Mouse (Mus musculus) yolk sac, embryonic 10.5 days (tissue): ENCODE measurements around the gene Il17d.

Source experiments
- DNase-seq: peaks from one replicate; pipeline ENCODE4 v3.0.0-alpha.2; 2017; ENCODE audit warnings: low spot score

Il17d gene

DNA sequence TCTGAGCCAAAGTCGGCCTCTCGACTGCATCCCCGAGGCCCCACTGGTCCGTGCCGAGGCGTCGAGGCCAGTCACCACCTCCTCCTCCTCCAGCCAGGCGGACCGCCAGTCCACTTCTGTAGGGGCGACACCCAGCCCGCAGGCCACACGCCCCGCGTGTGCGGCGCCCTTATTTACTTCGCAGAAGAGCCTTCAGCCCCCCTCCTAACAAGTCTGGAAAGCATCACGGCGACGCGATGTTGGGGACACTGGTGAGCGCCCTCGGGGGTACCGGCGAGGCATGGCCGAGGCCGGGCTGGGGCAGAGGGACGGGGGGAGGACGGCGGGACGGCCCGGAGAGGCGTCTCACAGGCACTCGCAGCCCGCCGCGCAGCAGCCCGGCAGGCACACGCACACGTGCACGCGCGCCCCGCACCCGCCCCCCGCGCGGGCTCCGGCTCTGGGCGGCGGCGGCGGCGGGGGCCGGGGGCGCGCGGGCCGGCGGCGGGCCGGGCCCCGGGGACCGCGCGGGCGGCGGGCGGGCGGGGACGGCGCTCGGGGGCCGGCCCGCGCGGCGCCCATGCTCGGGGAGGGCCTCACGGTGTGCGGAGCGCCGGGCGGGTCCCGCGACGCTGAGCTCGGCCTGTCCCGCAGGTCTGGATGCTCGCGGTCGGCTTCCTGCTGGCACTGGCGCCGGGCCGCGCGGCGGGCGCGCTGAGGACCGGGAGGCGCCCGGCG, at the start of gene Il17d:
TSS of gene Il17d (plus strand) at position 107 of the 717 bp plus-strand sequence.
- DNase-seq = no peak

DNA sequence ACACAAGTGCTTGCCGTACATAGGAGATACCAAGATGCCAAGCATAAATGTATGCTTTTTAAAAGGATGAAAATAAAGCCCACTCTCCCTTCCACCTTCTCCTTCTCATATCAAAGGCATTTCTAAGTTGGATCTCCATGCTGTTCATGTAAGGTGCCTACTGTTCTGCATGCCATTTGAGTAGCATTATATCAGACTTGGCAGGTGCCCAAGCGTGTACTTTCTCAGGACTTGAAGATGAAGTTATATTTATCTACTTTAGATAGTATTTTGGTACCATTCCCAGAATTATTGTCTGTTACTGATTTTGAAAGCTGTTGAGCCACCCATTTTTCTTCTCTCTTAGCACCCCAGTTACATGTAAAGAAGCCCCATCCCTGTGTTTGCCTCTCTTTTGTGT, 49.5 kb upstream of the Il17d start:
- no peak for DNase-seq

DNA sequence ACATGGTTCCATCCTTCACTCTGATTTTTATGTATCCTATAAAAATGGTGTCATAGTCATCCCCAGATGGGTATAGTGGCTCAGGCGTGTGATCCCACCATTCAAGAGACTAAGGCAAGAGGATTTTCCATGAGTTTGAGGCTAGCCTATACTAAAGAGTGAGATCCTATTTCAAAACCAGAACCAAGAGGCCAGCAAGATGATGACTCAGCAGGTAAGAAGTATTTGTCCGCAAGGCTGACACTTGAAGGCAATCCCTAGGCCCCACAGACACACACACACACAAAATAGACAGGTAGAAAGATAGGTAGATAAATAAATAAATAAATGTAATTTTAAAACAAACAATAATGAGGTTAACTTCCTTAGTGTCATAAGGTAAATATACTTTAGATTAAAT, 42.3 kb upstream of the Il17d start:
- DNase-seq = no peak

- DNase-seq = no peak
These were observed 40.4 kb upstream of the Il17d start for GRCm38 (mm10) chr14:57484183-57484582.

GRCm38 (mm10) chr14:57489696-57490095, 34.9 kb upstream of the Il17d start:
- no peak for DNase-seq

- no peak for DNase-seq
These were observed 30.7 kb upstream of the Il17d start for GRCm38 (mm10) chr14:57493840-57494239.

GRCm38 (mm10) chr14:57503729-57504128, 20.8 kb upstream of the Il17d start:
- no peak for DNase-seq

GRCm38 (mm10) chr14:57509554-57509953, 15.0 kb upstream of the Il17d start:
- no peak for DNase-seq

GRCm38 (mm10) chr14:57515156-57515762, 9.3 kb upstream of the Il17d start:
- no peak for DNase-seq

DNA sequence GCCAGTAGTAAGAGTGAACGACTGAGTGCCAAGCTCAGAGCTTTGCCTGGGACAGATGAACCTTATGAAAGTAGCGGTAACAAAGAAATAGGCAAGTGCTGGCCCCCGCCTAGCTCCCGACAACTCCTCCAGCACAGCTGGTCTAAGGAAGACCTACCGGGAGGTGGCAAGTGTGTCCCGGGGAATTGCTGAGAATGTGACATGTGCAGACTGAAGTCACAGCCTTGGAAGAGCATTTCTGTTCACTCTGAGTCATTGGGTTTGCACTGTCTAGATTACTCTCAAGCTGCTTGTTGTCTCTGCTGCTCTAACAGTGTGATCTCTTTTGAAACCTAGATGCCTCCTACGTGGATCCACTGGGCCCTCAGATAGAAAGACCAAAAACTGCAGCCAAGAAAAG, 7.6 kb upstream of the Il17d start:
- DNase-seq = no peak

DNA sequence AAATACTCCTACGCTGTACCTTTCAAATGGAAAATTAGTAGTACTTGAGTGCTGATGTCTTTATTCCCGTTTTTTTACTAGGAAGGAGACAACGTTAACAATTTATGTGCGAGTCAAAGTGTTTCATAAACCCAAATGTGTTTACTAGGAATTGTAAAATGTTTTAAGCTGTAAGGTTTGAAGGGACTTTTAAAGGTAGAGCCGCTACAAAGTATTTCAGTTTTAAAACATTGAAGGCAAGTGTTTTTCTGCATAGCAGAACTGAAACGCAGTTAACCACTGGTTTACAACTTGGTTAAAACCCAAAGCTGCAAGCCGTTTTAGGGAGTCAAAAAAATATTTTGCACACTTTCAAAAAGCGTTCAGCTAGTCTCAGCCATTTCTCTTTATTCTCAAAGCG, 815 bp upstream of the Il17d start:
- DNase-seq = no peak

- peak; percentile 95 for DNase-seq
These were observed 942 bp downstream of the Il17d start for GRCm38 (mm10) chr14:57525388-57526049.

- no peak for DNase-seq
These were observed 1.6 kb downstream of the Il17d start for GRCm38 (mm10) chr14:57526050-57526623.

GRCm38 (mm10) chr14:57527122-57527521, 2.5 kb downstream of the Il17d start:
- DNase-seq = no peak

GRCm38 (mm10) chr14:57527598-57527997, 3.0 kb downstream of the Il17d start:
- DNase-seq = no peak

GRCm38 (mm10) chr14:57529086-57529785, 4.7 kb downstream of the Il17d start:
- peak; percentile 45 for DNase-seq

- DNase-seq = no peak
These were observed 5.4 kb downstream of the Il17d start for GRCm38 (mm10) chr14:57529786-57530515.

DNA sequence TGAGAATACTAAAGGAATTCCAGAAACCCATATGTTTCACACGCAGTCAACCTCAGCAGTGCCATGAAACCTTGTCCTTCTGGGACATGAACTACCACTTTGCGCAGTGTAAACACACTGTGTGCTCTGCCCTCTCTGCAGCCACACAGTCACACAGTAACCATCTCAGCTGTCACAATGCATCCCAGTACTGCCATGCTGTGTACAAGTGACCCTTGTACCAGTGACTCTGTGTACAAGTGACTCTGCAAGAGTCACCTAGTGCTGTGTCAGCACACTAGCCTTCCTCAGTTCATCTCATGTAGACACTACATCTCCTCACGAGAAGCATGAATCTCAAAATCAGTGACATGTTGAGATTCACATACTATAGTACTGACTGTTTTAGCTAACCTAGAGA, 8.0 kb downstream of the Il17d start:
- peak; percentile 50 for DNase-seq

DNA sequence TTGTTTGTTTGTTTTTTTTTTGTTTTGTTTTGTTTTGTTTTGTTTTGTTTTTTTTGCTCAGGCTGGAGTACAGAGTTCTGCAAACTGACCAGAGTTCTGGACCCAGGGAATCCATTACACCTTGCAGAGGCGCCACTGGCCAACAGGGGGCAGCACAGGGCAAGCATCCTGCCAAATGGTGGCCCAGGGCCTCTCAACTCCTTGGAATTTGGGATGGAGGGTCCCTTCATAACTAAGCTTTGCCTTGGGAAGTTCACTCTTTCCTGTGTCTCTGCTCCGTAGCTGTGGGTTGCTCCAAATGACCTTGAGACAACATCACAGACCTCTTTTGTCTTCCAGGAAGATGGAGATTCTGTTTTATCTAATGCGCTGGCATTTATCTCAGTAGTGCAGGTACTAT, 8.6 kb downstream of the Il17d start:
- no peak for DNase-seq

GRCm38 (mm10) chr14:57533841-57534240, 9.3 kb downstream of the Il17d start:
- no peak for DNase-seq

GRCm38 (mm10) chr14:57534346-57534745, 9.8 kb downstream of the Il17d start:
- DNase-seq = no peak

DNA sequence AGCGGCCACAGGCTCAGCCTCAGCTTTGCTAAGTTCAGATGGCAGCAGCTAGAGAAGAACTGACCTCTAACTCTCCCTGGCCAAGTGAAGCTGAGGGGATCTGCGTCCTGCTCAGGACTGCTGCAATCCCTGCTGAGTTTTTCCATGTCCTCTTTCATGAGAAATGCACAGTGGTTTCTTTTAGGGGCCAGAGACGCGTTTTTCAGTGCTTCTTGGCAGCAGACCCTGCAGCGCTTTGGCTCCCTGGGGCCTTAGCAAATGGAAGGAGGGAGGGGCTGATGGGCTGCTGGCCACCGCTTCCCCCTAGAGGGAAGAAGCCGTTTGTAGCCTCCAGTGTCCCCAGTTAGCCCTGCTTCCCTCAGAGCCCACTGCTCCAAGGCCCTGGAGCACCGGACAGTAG, 10.4 kb downstream of the Il17d start:
- no peak for DNase-seq
